Mouse (Mus musculus) G1E (cell line): ENCODE measurements around the gene Cldnd2.

Experiments
- CTCF ChIP-seq: IDR thresholded peaks from 2 replicates; pipeline ENCODE4 v1.5.1; 2012; ENCODE audit warnings: low read depth, low read length, inconsistent platforms, mixed read lengths
- POLR2AphosphoS5 ChIP-seq: IDR thresholded peaks from 2 replicates; pipeline ENCODE4 v1.6.1; 2012; ENCODE audit warnings: low read depth, low read length, inconsistent platforms; ENCODE audit not compliant: insufficient replicate concordance

- TF ChIP-seq CTCF (no peak), POLR2AphosphoS5 (no peak)
Observed at GRCm38 (mm10) chr7:43481191-43481590, 40.6 kb downstream of the Cldnd2 start.
